Mouse (Mus musculus) neural tube, embryonic 13.5 days (tissue): ENCODE measurements around the gene Klhl42. TPM values are rescaled to one million over a fixed set of nuclear protein-coding genes. Genes with fewer than 3 reads are reported as not detected.

Source experiments
- ATAC-seq: fragments of 200-750 bp; cut with Nextera tagmentation; 2 replicates; pipeline ENCODE4 v1.8.0; 2017; ENCODE audit warnings: low read depth, mild to moderate bottlenecking, moderate TSS enrichment, moderate library complexity
- H3K27ac ChIP-seq: fragments of 300-500 bp; sonication (generic); replicated peaks from 2 replicates; pipeline ENCODE4 v1.5.1; 2015; ENCODE audit warnings: moderate library complexity, mild to moderate bottlenecking, inconsistent platforms
- H3K27me3 ChIP-seq: fragments of 300-500 bp; sonication (generic); 2 replicates; pipeline ENCODE4 v1.6.1; 2015; ENCODE audit warnings: mild to moderate bottlenecking, inconsistent platforms
- H3K36me3 ChIP-seq: fragments of 300-500 bp; sonication (generic); 2 replicates; pipeline ENCODE4 v1.6.1; 2015; ENCODE audit warnings: mild to moderate bottlenecking, inconsistent platforms
- H3K4me1 ChIP-seq: fragments of 300-500 bp; sonication (generic); replicated peaks from 2 replicates; pipeline ENCODE4 v1.6.1; 2015; ENCODE audit warnings: inconsistent platforms
- H3K4me2 ChIP-seq: fragments of 300-500 bp; sonication (generic); 2 replicates; pipeline ENCODE4 v1.6.1; 2015; ENCODE audit warnings: inconsistent platforms, mild to moderate bottlenecking, moderate library complexity
- H3K4me3 ChIP-seq: fragments of 300-500 bp; sonication (generic); 2 replicates; pipeline ENCODE4 v1.5.1; 2015; ENCODE audit warnings: mild to moderate bottlenecking, inconsistent platforms
- H3K9ac ChIP-seq: fragments of 300-500 bp; sonication (generic); 2 replicates; pipeline ENCODE4 v1.6.1; 2015; ENCODE audit warnings: moderate library complexity, mild to moderate bottlenecking, inconsistent platforms
- H3K9me3 ChIP-seq: fragments of 300-500 bp; sonication (generic); 2 replicates; pipeline ENCODE4 v1.6.1; 2016; ENCODE audit warnings: inconsistent platforms
- WGBS: fragments of 180-500 bp; shearing (Covaris S2); methylation state at CpG from one replicate; pipeline ENCODE4 v1.1.7; 2015; 5-methylcytosine and 5-hydroxymethylcytosine counted together
- polyA plus RNA-seq: library from polyadenylated mRNA; unstranded; fragments of >200 nt; fragmentation: Nextera tagmentation; extraction: Ambion mirVana; gene quantifications from 2 replicates; pipeline ENCODE4 v1.2.1, GENCODE M21; 2015

Klhl42 gene
- polyA plus RNA-seq, 1 experiment from 2014 or later: 5.6 TPM

GRCm38 (mm10) chr6:147062034-147062433, 29.1 kb upstream of the Klhl42 start:
- Histone ChIP-seq H3K36me3 (peaks cover 57% of the 10 kb centered on the region), H3K9me3 (no peaks in the 10 kb centered on the region), H3K4me3 (no peak overlapping the region), H3K27ac (peak overlapping the region; percentile 61), H3K9ac (no peak overlapping the region), H3K27me3 (no peaks in the 10 kb centered on the region), H3K4me1 (peaks cover 19% of the 10 kb centered on the region), H3K4me2 (peak overlapping the region; percentile 30; the same call in 1 of the 2 replicates)
- 57% methylated on average over 7 of the region's 7 CpGs for WGBS
- ATAC-seq: peak; percentile 69

GRCm38 (mm10) chr6:147062694-147063093, 28.5 kb upstream of the Klhl42 start:
- WGBS: 89% methylated on average over 7 of the region's 7 CpGs
- H3K36me3 ChIP-seq: peaks cover 58% of the 10 kb centered on the region
- no peak overlapping the region for H3K27ac ChIP-seq
- no peaks in the 10 kb centered on the region for H3K9me3 ChIP-seq
- H3K9ac ChIP-seq: no peak overlapping the region
- H3K4me3 ChIP-seq: no peak overlapping the region
- ATAC-seq: no peak
- H3K4me1 ChIP-seq: peaks cover 19% of the 10 kb centered on the region
- no peaks in the 10 kb centered on the region for H3K27me3 ChIP-seq
- 0 out of 2 replicates have a peak overlapping the region, but pooled peaks have one; percentile 30 for H3K4me2 ChIP-seq

- no peak overlapping the region for H3K4me3 ChIP-seq
- no peak overlapping the region for H3K9ac ChIP-seq
- H3K4me2 ChIP-seq: no peak overlapping the region
- ATAC-seq: no peak
- H3K27me3 ChIP-seq: no peaks in the 10 kb centered on the region
- H3K9me3 ChIP-seq: no peaks in the 10 kb centered on the region
- H3K27ac ChIP-seq: no peak overlapping the region
- peaks cover 52% of the 10 kb centered on the region for H3K36me3 ChIP-seq
- 78% methylated on average over 10 of the region's 10 CpGs for WGBS
- H3K4me1 ChIP-seq: peaks cover 19% of the 10 kb centered on the region
Observed at GRCm38 (mm10) chr6:147064226-147064943, 26.8 kb upstream of the Klhl42 start.

- Histone ChIP-seq H3K27ac (no peak overlapping the region), H3K4me3 (no peak overlapping the region), H3K9me3 (no peaks in the 10 kb centered on the region), H3K27me3 (no peaks in the 10 kb centered on the region), H3K4me2 (no peak overlapping the region), H3K4me1 (peaks cover 19% of the 10 kb centered on the region), H3K36me3 (peaks cover 49% of the 10 kb centered on the region), H3K9ac (no peak overlapping the region)
- ATAC-seq: no peak
- WGBS: 57% methylated on average over 6 of the region's 6 CpGs
Observed at GRCm38 (mm10) chr6:147064944-147065261, 26.3 kb upstream of the Klhl42 start.

GRCm38 (mm10) chr6:147075808-147076387, 15.3 kb upstream of the Klhl42 start:
- Histone ChIP-seq H3K27ac (peak overlapping the region; percentile 7; the same call in 1 of the 2 replicates), H3K4me1 (no peaks in the 10 kb centered on the region), H3K36me3 (peaks cover 31% of the 10 kb centered on the region), H3K27me3 (no peaks in the 10 kb centered on the region), H3K9me3 (no peaks in the 10 kb centered on the region), H3K4me2 (no peak overlapping the region), H3K4me3 (no peak overlapping the region), H3K9ac (no peak overlapping the region)
- ATAC-seq: no peak
- 46% methylated on average over 5 of the region's 5 CpGs for WGBS

GRCm38 (mm10) chr6:147076878-147077277, 14.3 kb upstream of the Klhl42 start:
- Histone ChIP-seq H3K9ac (no peak overlapping the region), H3K9me3 (no peaks in the 10 kb centered on the region), H3K4me2 (no peak overlapping the region), H3K4me1 (no peaks in the 10 kb centered on the region), H3K27me3 (no peaks in the 10 kb centered on the region), H3K4me3 (no peak overlapping the region), H3K36me3 (peaks cover 22% of the 10 kb centered on the region), H3K27ac (no peak overlapping the region)
- ATAC-seq: no peak
- WGBS: 72% methylated on average over 8 of the region's 8 CpGs

- Histone ChIP-seq H3K27ac (no peak overlapping the region), H3K36me3 (peaks cover 3% of the 10 kb centered on the region; the same call in 1 of the 2 replicates), H3K9me3 (no peaks in the 10 kb centered on the region), H3K4me2 (no peak overlapping the region), H3K4me3 (no peak overlapping the region), H3K9ac (no peak overlapping the region), H3K4me1 (no peaks in the 10 kb centered on the region), H3K27me3 (no peaks in the 10 kb centered on the region)
- 91% methylated on average over 10 of the region's 10 CpGs for WGBS
- no peak for ATAC-seq
Observed at GRCm38 (mm10) chr6:147079919-147080318, 11.3 kb upstream of the Klhl42 start.

- no peaks in the 10 kb centered on the region for H3K36me3 ChIP-seq
- 69% methylated on average over 7 of the region's 7 CpGs for WGBS
- no peak overlapping the region for H3K4me2 ChIP-seq
- no peak for ATAC-seq
- no peak overlapping the region for H3K27ac ChIP-seq
- peaks cover 9% of the 10 kb centered on the region for H3K27me3 ChIP-seq
- H3K4me1 ChIP-seq: peaks cover 16% of the 10 kb centered on the region
- no peak overlapping the region for H3K4me3 ChIP-seq
- H3K9ac ChIP-seq: no peak overlapping the region
- H3K9me3 ChIP-seq: no peaks in the 10 kb centered on the region
Observed at GRCm38 (mm10) chr6:147085398-147086040, 5.7 kb upstream of the Klhl42 start.

- Histone ChIP-seq H3K9me3 (no peaks in the 10 kb centered on the region), H3K9ac (peak within 1 kb of the TSS; percentile 61), H3K4me3 (peak within 1 kb of the TSS; percentile 25), H3K36me3 (no peaks in the 10 kb centered on the region), H3K4me2 (peak within 1 kb of the TSS; percentile 56), H3K4me1 (peaks cover 21% of the 10 kb centered on the region), H3K27me3 (peaks cover 9% of the 10 kb centered on the region), H3K27ac (no peak within 1 kb of the TSS)
- 0 out of 2 replicates have a peak, but pooled peaks have one; percentile 2 for ATAC-seq
- WGBS: 7% methylated on average over 20 of the region's 20 CpGs
Observed at GRCm38 (mm10) chr6:147086594-147087225, 4.5 kb upstream of the Klhl42 start, which contains the start of gene Mansc4. Gene Mansc4, minus strand, starts transcription at chr6:147087032.

- Histone ChIP-seq H3K4me2 (no peak overlapping the region), H3K9ac (no peak overlapping the region), H3K27me3 (peaks cover 9% of the 10 kb centered on the region), H3K4me1 (peaks cover 30% of the 10 kb centered on the region), H3K4me3 (no peak overlapping the region), H3K36me3 (no peaks in the 10 kb centered on the region), H3K9me3 (no peaks in the 10 kb centered on the region), H3K27ac (no peak overlapping the region)
- no peak for ATAC-seq
- WGBS: 46% methylated on average over 7 of the region's 7 CpGs
Observed at GRCm38 (mm10) chr6:147087736-147088135, 3.4 kb upstream of the Klhl42 start.

- H3K27me3 ChIP-seq: peaks cover 9% of the 10 kb centered on the region
- no peaks in the 10 kb centered on the region for H3K36me3 ChIP-seq
- no peak overlapping the region for H3K4me2 ChIP-seq
- no peak for ATAC-seq
- H3K27ac ChIP-seq: no peak overlapping the region
- H3K4me3 ChIP-seq: no peak overlapping the region
- H3K9me3 ChIP-seq: no peaks in the 10 kb centered on the region
- H3K4me1 ChIP-seq: peaks cover 36% of the 10 kb centered on the region
- 80% methylated on average over 3 of the region's 3 CpGs for WGBS
- H3K9ac ChIP-seq: no peak overlapping the region
Observed at GRCm38 (mm10) chr6:147088517-147088916, 2.7 kb upstream of the Klhl42 start.

GRCm38 (mm10) chr6:147090191-147090590, 988 bp upstream of the Klhl42 start:
- Histone ChIP-seq H3K27ac (peak overlapping the region; percentile 92), H3K9ac (no peak overlapping the region), H3K4me3 (peak overlapping the region; percentile 87), H3K9me3 (no peaks in the 10 kb centered on the region), H3K27me3 (peaks cover 9% of the 10 kb centered on the region), H3K4me1 (peaks cover 49% of the 10 kb centered on the region), H3K36me3 (no peaks in the 10 kb centered on the region), H3K4me2 (peak overlapping the region; percentile 97)
- no peak for ATAC-seq
- 72% methylated on average over 5 of the region's 5 CpGs for WGBS
